Mouse (Mus musculus) intestine, embryonic 16.5 days (tissue): ENCODE results near the gene Aox2. TPM values are rescaled to one million over a fixed set of nuclear protein-coding genes. Genes with fewer than 3 reads are reported as not detected.

Experiments
- ATAC-seq: fragments of 200-750 bp; cut with Nextera tagmentation; 2 replicates; pipeline ENCODE4 v1.8.0; 2017; ENCODE audit warnings: moderate TSS enrichment, moderate library complexity
- H3K27ac ChIP-seq: fragments of 300-500 bp; sonication (generic); 2 replicates; pipeline ENCODE4 v1.5.1; 2014; ENCODE audit warnings: mild to moderate bottlenecking, low read length
- H3K27me3 ChIP-seq: fragments of 300-500 bp; sonication (generic); replicated peaks from 2 replicates; pipeline ENCODE4 v1.6.1; 2014; ENCODE audit warnings: low read length, control low read depth, mixed read lengths; ENCODE audit not compliant: control insufficient read depth, insufficient read depth
- H3K36me3 ChIP-seq: fragments of 300-500 bp; sonication (generic); 2 replicates; pipeline ENCODE4 v1.6.1; 2014; ENCODE audit warnings: low read length, control low read depth; ENCODE audit not compliant: control insufficient read depth, insufficient read depth
- H3K4me1 ChIP-seq: fragments of 300-500 bp; sonication (generic); 2 replicates; pipeline ENCODE4 v1.6.1; 2014; ENCODE audit warnings: low read length, control low read depth, mixed read lengths; ENCODE audit not compliant: control insufficient read depth, insufficient read depth
- H3K4me2 ChIP-seq: fragments of 300-500 bp; sonication (generic); 2 replicates; pipeline ENCODE4 v1.6.1; 2014; ENCODE audit warnings: low read depth, low read length, control low read depth
- H3K4me3 ChIP-seq: fragments of 300-500 bp; sonication (generic); 2 replicates; pipeline ENCODE4 v1.5.1; 2014; ENCODE audit warnings: mild to moderate bottlenecking, low read length
- H3K9ac ChIP-seq: fragments of 300-500 bp; sonication (generic); 2 replicates; pipeline ENCODE4 v1.6.1; 2014; ENCODE audit warnings: low read depth, low read length
- H3K9me3 ChIP-seq: fragments of 300-500 bp; sonication (generic); 2 replicates; pipeline ENCODE4 v1.6.1; 2016; ENCODE audit warnings: low read length, control low read depth; ENCODE audit not compliant: control insufficient read depth
- WGBS: fragments of 180-500 bp; shearing (Covaris S2); extraction: QIAGEN DNeasy Blood & Tissue Kit; methylation state at CpG from one replicate; pipeline ENCODE4 v1.1.7; 2014; 5-methylcytosine and 5-hydroxymethylcytosine counted together
- polyA plus RNA-seq: library from polyadenylated mRNA; unstranded; fragments of >200 nt; fragmentation: Nextera tagmentation; extraction: Ambion mirVana; gene quantifications from 2 replicates; pipeline ENCODE4 v1.2.1, GENCODE M21; 2015

Aox2 gene
- polyA plus RNA-seq, 1 experiment from 2014 or later, result 0.02 TPM

GRCm38 (mm10) chr1:58420032-58420431 is 141.9 kb downstream of the Aox2 start:
- Histone ChIP-seq H3K4me3 (no peak overlapping the region), H3K9ac (no peak overlapping the region), H3K4me1 (peaks cover 12% of the 10 kb centered on the region), H3K27me3 (no peaks in the 10 kb centered on the region), H3K4me2 (no peak overlapping the region), H3K36me3 (peaks cover 19% of the 10 kb centered on the region), H3K27ac (no peak overlapping the region), H3K9me3 (no peaks in the 10 kb centered on the region)
- 76% methylated on average over 10 of the region's 10 CpGs for WGBS
- ATAC-seq, result no peak

GRCm38 (mm10) chr1:58420961-58421360 is 142.8 kb downstream of the Aox2 start:
- Histone ChIP-seq H3K36me3 (peaks cover 15% of the 10 kb centered on the region), H3K4me1 (peaks cover 12% of the 10 kb centered on the region), H3K27ac (no peak overlapping the region), H3K9ac (no peak overlapping the region), H3K4me2 (peak overlapping the region; percentile 19; the same call in 1 of the 2 replicates), H3K27me3 (no peaks in the 10 kb centered on the region), H3K9me3 (no peaks in the 10 kb centered on the region), H3K4me3 (no peak overlapping the region)
- 33% methylated on average over 7 of the region's 7 CpGs for WGBS
- ATAC-seq, result no peak

- peaks cover 12% of the 10 kb centered on the region for H3K36me3 ChIP-seq
- peak overlapping the region; percentile 100 for H3K9ac ChIP-seq
Measured at GRCm38 (mm10) chr1:58422879-58423278, 144.8 kb downstream of the Aox2 start.

GRCm38 (mm10) chr1:58423371-58424248 is 145.5 kb downstream of the Aox2 start, which contains the start of gene Clk1:
Clk1 (minus strand) TSS chr1:58424066.
- peak within 1 kb of the TSS; percentile 100 for H3K9ac ChIP-seq
- H3K27me3 ChIP-seq, result no peaks in the 10 kb centered on the region
- H3K9me3 ChIP-seq, result no peaks in the 10 kb centered on the region
- peaks cover 12% of the 10 kb centered on the region for H3K4me1 ChIP-seq
- under 1% methylated on average over 79 of the region's 79 CpGs for WGBS
- ATAC-seq, result peak; percentile 96
- peaks cover 6% of the 10 kb centered on the region for H3K36me3 ChIP-seq
- peak within 1 kb of the TSS; percentile 99 for H3K27ac ChIP-seq
- peak within 1 kb of the TSS; percentile 63 for H3K4me2 ChIP-seq
- H3K4me3 ChIP-seq, result peak within 1 kb of the TSS; percentile 100

More at GRCm38 (mm10) chr1:58422879-58423278, 144.8 kb downstream of the Aox2 start:
- Histone ChIP-seq H3K4me3 (peak overlapping the region; percentile 100), H3K4me2 (peak overlapping the region; percentile 63), H3K4me1 (peaks cover 12% of the 10 kb centered on the region), H3K27me3 (no peaks in the 10 kb centered on the region), H3K9me3 (no peaks in the 10 kb centered on the region), H3K27ac (peak overlapping the region; percentile 99)
- 5% methylated on average over 13 of the region's 13 CpGs for WGBS
- ATAC-seq, result peak; percentile 62

- H3K36me3 ChIP-seq, result peaks cover 4% of the 10 kb centered on the region; the same call in 1 of the 2 replicates
- 89% methylated on average over 3 of the region's 3 CpGs for WGBS
- H3K4me3 ChIP-seq, result no peak overlapping the region
- no peak overlapping the region for H3K9ac ChIP-seq
- peaks cover 12% of the 10 kb centered on the region for H3K4me1 ChIP-seq
- H3K4me2 ChIP-seq, result no peak overlapping the region
- no peak for ATAC-seq
- H3K9me3 ChIP-seq, result no peaks in the 10 kb centered on the region
- H3K27ac ChIP-seq, result no peak overlapping the region
- no peaks in the 10 kb centered on the region for H3K27me3 ChIP-seq
Measured at GRCm38 (mm10) chr1:58424551-58424950, 146.4 kb downstream of the Aox2 start.

Other genes with a start within 250 kb of the Aox2 start
- 0.04 and 0.16 TPM in 2 replicates for gene Aox1, start 248.4 kb upstream of the Aox2 start, polyA plus RNA-seq
- gene Aox3, start 165.2 kb upstream of the Aox2 start, polyA plus RNA-seq, result 0.50 and 0.68 TPM in 2 replicates
- 0.06 and 0.10 TPM in 2 replicates for gene Aox4, start 67.9 kb upstream of the Aox2 start, polyA plus RNA-seq
- gene Bzw1, start 114.6 kb downstream of the Aox2 start, polyA plus RNA-seq, result 261 and 276 TPM in 2 replicates
- 131 and 137 TPM in 2 replicates for gene Clk1, start 145.7 kb downstream of the Aox2 start, polyA plus RNA-seq
- gene Nif3l1, start 166.8 kb downstream of the Aox2 start, polyA plus RNA-seq, result 35.6 and 37.7 TPM in 2 replicates
- gene Ppil3, start 167.2 kb downstream of the Aox2 start, polyA plus RNA-seq, result 40.9 and 53.6 TPM in 2 replicates
- 14.6 and 20.3 TPM in 2 replicates for gene Orc2, start 226.8 kb downstream of the Aox2 start, polyA plus RNA-seq